Mouse (Mus musculus) left cerebral cortex, adult 9 months (tissue): ENCODE data around the gene Sac3d1.
A peak's percentile ranks its signal among the peaks of the same experiment; 100 is the strongest.

Experiments
- DNase-seq, 2 experiments: peaks; one replicate each; pipeline ENCODE4 v3.0.0; 2022; ENCODE audit warnings: low spot score in 2 of 2

Sac3d1 gene

GRCm38 (mm10) chr19:6070571-6071250 lies 47.7 kb downstream of the Sac3d1 start:
- no peak for DNase-seq

DNA sequence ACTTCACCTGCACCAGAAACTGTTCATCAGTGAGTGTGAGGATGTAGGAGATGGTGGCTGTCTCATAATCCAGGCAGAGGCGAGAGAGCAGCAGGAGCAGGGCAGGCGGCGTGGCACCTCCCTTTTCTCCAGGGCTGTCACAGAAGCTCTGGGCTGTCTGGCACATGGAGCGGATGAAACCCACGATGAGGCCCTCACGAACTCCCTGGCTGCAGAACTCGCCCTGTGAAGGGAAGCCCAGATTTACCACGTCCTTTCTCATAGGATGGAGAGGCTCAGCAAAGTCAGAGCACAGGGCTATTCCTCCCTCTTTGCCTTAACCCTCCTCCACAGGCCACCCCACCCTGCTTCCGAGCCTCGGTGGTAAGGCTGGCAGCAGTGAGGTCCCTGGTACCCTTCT lies 48.6 kb downstream of the Sac3d1 start:
- DNase-seq, result no peak

- no peak for DNase-seq
Measured at GRCm38 (mm10) chr19:6068951-6069350, 49.5 kb downstream of the Sac3d1 start.

- DNase-seq, result peak in 1 of 2 experiments; percentile 86
Measured at GRCm38 (mm10) chr19:6067724-6068415, 50.6 kb downstream of the Sac3d1 start, which contains the start of gene Tm7sf2. TSS of gene Tm7sf2 (minus strand) at chr19:6068373.

DNA sequence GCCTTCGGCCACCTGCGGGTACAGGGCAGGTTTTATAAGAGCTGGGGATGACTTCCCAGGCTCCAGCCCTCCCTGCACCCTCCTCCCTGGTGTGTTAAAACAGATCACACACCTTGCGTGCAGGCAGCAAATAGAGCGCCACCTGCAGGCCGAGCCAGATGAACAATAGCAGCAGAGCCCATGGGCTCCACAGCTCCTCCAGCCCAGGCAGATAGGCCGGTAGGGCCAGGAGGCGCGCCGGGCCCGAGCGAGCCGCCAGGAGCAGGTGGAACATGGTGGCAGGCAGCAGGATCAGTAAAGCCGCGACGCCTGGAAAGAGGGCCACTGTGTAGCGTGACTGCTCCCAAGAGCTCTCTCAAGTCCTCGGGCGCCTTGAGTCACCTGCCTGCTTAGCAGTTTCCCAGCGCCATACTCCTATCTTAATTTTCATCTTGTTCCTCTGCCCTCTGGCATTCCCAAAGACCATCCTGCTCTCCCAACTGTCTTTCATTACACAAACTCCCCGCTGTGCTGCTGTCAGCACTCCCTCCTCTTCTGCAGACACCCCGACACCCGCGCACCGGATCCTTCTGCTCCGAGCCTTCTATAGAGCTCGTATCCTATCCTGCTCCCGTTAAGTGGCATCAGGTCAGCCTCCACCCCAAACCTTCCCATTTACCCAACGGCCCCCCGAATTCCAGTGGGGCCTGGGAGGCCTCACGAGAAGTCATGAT lies 51.3 kb downstream of the Sac3d1 start:
- DNase-seq, result peak in 1 of 2 experiments; percentile 86

- no peak for DNase-seq
Measured at GRCm38 (mm10) chr19:6066571-6066970, 51.9 kb downstream of the Sac3d1 start.
